Mouse (Mus musculus) hindbrain, embryonic 13.5 days (tissue): Measurements from ENCODE around the gene Fam24b. TPM values are rescaled to one million over a fixed set of nuclear protein-coding genes. Genes with fewer than 3 reads are reported as not detected.
A peak's percentile ranks its signal among the peaks of the same experiment; 100 is the strongest.

Experiments used
- ATAC-seq: fragments of 200-750 bp; cut with Nextera tagmentation; 2 replicates; pipeline ENCODE4 v1.8.0; 2017; ENCODE audit warnings: moderate TSS enrichment; ENCODE audit not compliant: low FRiP score
- H3K27ac ChIP-seq: fragments of 300-500 bp; sonication (generic); 2 replicates; pipeline ENCODE4 v1.5.1; 2015; ENCODE audit warnings: inconsistent platforms, mild to moderate bottlenecking, moderate library complexity
- H3K27me3 ChIP-seq: fragments of 300-500 bp; sonication (generic); 2 replicates; pipeline ENCODE4 v1.6.1; 2015; ENCODE audit warnings: mild to moderate bottlenecking, inconsistent platforms
- H3K36me3 ChIP-seq: fragments of 300-500 bp; sonication (generic); 2 replicates; pipeline ENCODE4 v1.6.1; 2015; ENCODE audit warnings: mild to moderate bottlenecking, inconsistent platforms
- H3K4me1 ChIP-seq: fragments of 300-500 bp; sonication (generic); replicated peaks from 2 replicates; pipeline ENCODE4 v1.6.1; 2015; ENCODE audit warnings: inconsistent platforms
- H3K4me2 ChIP-seq: fragments of 300-500 bp; sonication (generic); 2 replicates; pipeline ENCODE4 v1.6.1; 2015; ENCODE audit warnings: inconsistent platforms, mild to moderate bottlenecking, moderate library complexity
- H3K4me3 ChIP-seq: fragments of 300-500 bp; sonication (generic); 2 replicates; pipeline ENCODE4 v1.5.1; 2015; ENCODE audit warnings: mild to moderate bottlenecking, inconsistent platforms
- H3K9ac ChIP-seq: fragments of 300-500 bp; sonication (generic); 2 replicates; pipeline ENCODE4 v1.6.1; 2015; ENCODE audit warnings: mild to moderate bottlenecking, inconsistent platforms
- H3K9me3 ChIP-seq: fragments of 300-500 bp; sonication (generic); 2 replicates; pipeline ENCODE4 v1.6.1; 2016; ENCODE audit warnings: inconsistent platforms
- WGBS: fragments of 180-500 bp; shearing (Covaris S2); methylation state at CpG from one replicate; pipeline ENCODE4 v1.1.7; 2015; 5-methylcytosine and 5-hydroxymethylcytosine counted together
- polyA plus RNA-seq: library from polyadenylated mRNA; unstranded; fragments of >200 nt; fragmentation: Nextera tagmentation; extraction: Ambion mirVana; gene quantifications from 2 replicates; pipeline ENCODE4 v1.2.1, GENCODE M21; 2015

Gene Fam24b
- polyA plus RNA-seq, result not detected in 2 replicates

GRCm38 (mm10) chr7:131329416-131329815 is at the start of gene Fam24b:
Gene Fam24b (minus strand): TSS chr7:131329516.
- Histone ChIP-seq H3K36me3 (no peaks in the 10 kb centered on the region), H3K9me3 (no peaks in the 10 kb centered on the region), H3K9ac (no peak within 1 kb of the TSS), H3K4me2 (no peak within 1 kb of the TSS), H3K27me3 (no peaks in the 10 kb centered on the region), H3K27ac (no peak within 1 kb of the TSS), H3K4me1 (no peaks in the 10 kb centered on the region), H3K4me3 (no peak within 1 kb of the TSS)
- 92% methylated on average over 5 of the region's 5 CpGs for WGBS
- no peak for ATAC-seq

GRCm38 (mm10) chr7:131371880-131372651 is 42.8 kb upstream of the Fam24b start:
- H3K27me3 ChIP-seq, result 0 out of 2 replicates have a peak, but pooled peaks cover 6% of the 10 kb centered on the region
- H3K4me2 ChIP-seq, result peak overlapping the region; percentile 66
- peak overlapping the region; percentile 92 for H3K9ac ChIP-seq
- H3K27ac ChIP-seq, result no peak overlapping the region
- ATAC-seq, result no peak
- H3K9me3 ChIP-seq, result no peaks in the 10 kb centered on the region
- 78% methylated on average over 9 of the region's 9 CpGs for WGBS
- peaks cover 13% of the 10 kb centered on the region for H3K4me1 ChIP-seq
- peaks cover 3% of the 10 kb centered on the region; the same call in 1 of the 2 replicates for H3K36me3 ChIP-seq
- peak overlapping the region; percentile 72 for H3K4me3 ChIP-seq

- Histone ChIP-seq H3K4me3 (peak overlapping the region; percentile 72), H3K4me1 (peaks cover 13% of the 10 kb centered on the region), H3K9ac (peak overlapping the region; percentile 92), H3K36me3 (peaks cover 3% of the 10 kb centered on the region; the same call in 1 of the 2 replicates), H3K27me3 (0 out of 2 replicates have a peak, but pooled peaks cover 6% of the 10 kb centered on the region), H3K4me2 (peak overlapping the region; percentile 66), H3K27ac (peak overlapping the region; percentile 93), H3K9me3 (no peaks in the 10 kb centered on the region)
- no peak for ATAC-seq
- WGBS, result 9% methylated on average over 9 of the region's 9 CpGs
These were observed 42.1 kb upstream of the Fam24b start for GRCm38 (mm10) chr7:131371470-131371860.

GRCm38 (mm10) chr7:131370648-131371469 is 41.5 kb upstream of the Fam24b start, which contains the start of gene Pstk:
Gene Pstk (plus strand): TSS chr7:131371141.
- peaks cover 3% of the 10 kb centered on the region; the same call in 1 of the 2 replicates for H3K36me3 ChIP-seq
- peak within 1 kb of the TSS; percentile 72 for H3K4me3 ChIP-seq
- peak; percentile 96 for ATAC-seq
- peak within 1 kb of the TSS; percentile 66 for H3K4me2 ChIP-seq
- H3K9me3 ChIP-seq, result no peaks in the 10 kb centered on the region
- peak within 1 kb of the TSS; percentile 93 for H3K27ac ChIP-seq
- peaks cover 13% of the 10 kb centered on the region for H3K4me1 ChIP-seq
- 0 out of 2 replicates have a peak, but pooled peaks cover 6% of the 10 kb centered on the region for H3K27me3 ChIP-seq
- peak within 1 kb of the TSS; percentile 92 for H3K9ac ChIP-seq
- WGBS, result 5% methylated on average over 47 of the region's 47 CpGs

- WGBS, result 96% methylated on average over 8 of the region's 8 CpGs
These were observed 34.8 kb upstream of the Fam24b start for GRCm38 (mm10) chr7:131364131-131364530.

GRCm38 (mm10) chr7:131362615-131363300 is 33.4 kb upstream of the Fam24b start, which contains the start of gene 2310057M21Rik:
Gene 2310057M21Rik (minus strand): TSS chr7:131362759.
- peak within 1 kb of the TSS; percentile 86 for H3K4me3 ChIP-seq
- H3K4me1 ChIP-seq, result peaks cover 17% of the 10 kb centered on the region
- H3K27me3 ChIP-seq, result 0 out of 2 replicates have a peak, but pooled peaks cover 12% of the 10 kb centered on the region
- peaks cover 15% of the 10 kb centered on the region for H3K36me3 ChIP-seq
- H3K9ac ChIP-seq, result peak within 1 kb of the TSS; percentile 90
- no peaks in the 10 kb centered on the region for H3K9me3 ChIP-seq
- under 1% methylated on average over 55 of the region's 55 CpGs for WGBS
- peak; percentile 98 for ATAC-seq
- peak within 1 kb of the TSS; percentile 91 for H3K27ac ChIP-seq
- peak within 1 kb of the TSS; percentile 85 for H3K4me2 ChIP-seq

More at GRCm38 (mm10) chr7:131364131-131364530, 34.8 kb upstream of the Fam24b start:
- no peaks in the 10 kb centered on the region for H3K9me3 ChIP-seq
- H3K4me2 ChIP-seq, result no peak overlapping the region
- H3K27me3 ChIP-seq, result 0 out of 2 replicates have a peak, but pooled peaks cover 15% of the 10 kb centered on the region
- no peak overlapping the region for H3K4me3 ChIP-seq
- H3K27ac ChIP-seq, result no peak overlapping the region
- peaks cover 17% of the 10 kb centered on the region for H3K4me1 ChIP-seq
- peaks cover 2% of the 10 kb centered on the region; the same call in 1 of the 2 replicates for H3K36me3 ChIP-seq
- ATAC-seq, result no peak
- H3K9ac ChIP-seq, result no peak overlapping the region

- peak overlapping the region; percentile 90 for H3K27ac ChIP-seq
- WGBS, result under 1% methylated on average over 35 of the region's 35 CpGs
- H3K9me3 ChIP-seq, result no peaks in the 10 kb centered on the region
- 0 out of 2 replicates have a peak, but pooled peaks cover 12% of the 10 kb centered on the region for H3K27me3 ChIP-seq
- H3K4me3 ChIP-seq, result peak overlapping the region; percentile 86
- H3K4me1 ChIP-seq, result peaks cover 17% of the 10 kb centered on the region
- peak overlapping the region; percentile 90 for H3K9ac ChIP-seq
- peak overlapping the region; percentile 85 for H3K4me2 ChIP-seq
- peaks cover 19% of the 10 kb centered on the region for H3K36me3 ChIP-seq
- ATAC-seq, result peak; percentile 88
These were observed 32.9 kb upstream of the Fam24b start for GRCm38 (mm10) chr7:131362269-131362614.

GRCm38 (mm10) chr7:131356105-131356504 is 26.8 kb upstream of the Fam24b start:
- Histone ChIP-seq H3K4me1 (peaks cover 3% of the 10 kb centered on the region), H3K9me3 (no peaks in the 10 kb centered on the region), H3K27ac (no peak overlapping the region), H3K9ac (no peak overlapping the region), H3K27me3 (no peaks in the 10 kb centered on the region), H3K36me3 (peaks cover 58% of the 10 kb centered on the region), H3K4me3 (no peak overlapping the region), H3K4me2 (no peak overlapping the region)
- 98% methylated on average over 13 of the region's 13 CpGs for WGBS
- no peak for ATAC-seq

GRCm38 (mm10) chr7:131345856-131346541 is 16.7 kb upstream of the Fam24b start:
- Histone ChIP-seq H3K4me3 (no peak overlapping the region), H3K4me1 (0 out of 2 replicates have a peak, but pooled peaks cover 5% of the 10 kb centered on the region), H3K4me2 (no peak overlapping the region), H3K27ac (no peak overlapping the region), H3K9me3 (no peaks in the 10 kb centered on the region), H3K36me3 (peaks cover 59% of the 10 kb centered on the region), H3K9ac (no peak overlapping the region), H3K27me3 (no peaks in the 10 kb centered on the region)
- 67% methylated on average over 7 of the region's 7 CpGs for WGBS
- no peak for ATAC-seq

- Histone ChIP-seq H3K27me3 (no peaks in the 10 kb centered on the region), H3K4me2 (no peak overlapping the region), H3K9me3 (no peaks in the 10 kb centered on the region), H3K9ac (no peak overlapping the region), H3K27ac (peak overlapping the region; percentile 30; the same call in 1 of the 2 replicates), H3K4me3 (no peak overlapping the region), H3K4me1 (peaks cover 3% of the 10 kb centered on the region; the same call in 1 of the 2 replicates), H3K36me3 (peaks cover 24% of the 10 kb centered on the region)
- WGBS, result 39% methylated on average over 8 of the region's 8 CpGs
- ATAC-seq, result 0 out of 2 replicates have a peak, but pooled peaks have one; percentile 32
These were observed 8.3 kb upstream of the Fam24b start for GRCm38 (mm10) chr7:131337502-131338068.

- no peaks in the 10 kb centered on the region for H3K9me3 ChIP-seq
- 63% methylated on average over 1 of the region's 1 CpGs for WGBS
- ATAC-seq, result no peak
These were observed 4.2 kb upstream of the Fam24b start, which contains the start of gene Fam24a for GRCm38 (mm10) chr7:131333564-131333963. Gene Fam24a (plus strand): TSS chr7:131333864.

More at GRCm38 (mm10) chr7:131333564-131333963, 4.2 kb upstream of the Fam24b start, which contains the start of gene Fam24a:
- Histone ChIP-seq H3K9ac (no peak within 1 kb of the TSS), H3K36me3 (no peaks in the 10 kb centered on the region), H3K4me1 (peaks cover 3% of the 10 kb centered on the region; the same call in 1 of the 2 replicates), H3K27ac (no peak within 1 kb of the TSS), H3K4me3 (no peak within 1 kb of the TSS), H3K27me3 (no peaks in the 10 kb centered on the region), H3K4me2 (no peak within 1 kb of the TSS)
